Mouse (Mus musculus): Measurements from ENCODE around the gene Eef2.
A peak's percentile ranks its signal among the peaks of the same experiment; 100 is the strongest.
"Not testable (repeated sequence)": the region's sequence is repeated elsewhere in the genome, so short reads cannot be mapped to it uniquely, and the experiment has no call there.

Gene Eef2

GRCm38 (mm10) chr10:81201807-81202758 is 25.7 kb downstream of the Eef2 start, which contains the start of gene Nmrk2:
Gene Nmrk2 (minus strand): TSS chr10:81202051.
- no peak for DNase-seq (ENCODE audit: low spot score)

DNA sequence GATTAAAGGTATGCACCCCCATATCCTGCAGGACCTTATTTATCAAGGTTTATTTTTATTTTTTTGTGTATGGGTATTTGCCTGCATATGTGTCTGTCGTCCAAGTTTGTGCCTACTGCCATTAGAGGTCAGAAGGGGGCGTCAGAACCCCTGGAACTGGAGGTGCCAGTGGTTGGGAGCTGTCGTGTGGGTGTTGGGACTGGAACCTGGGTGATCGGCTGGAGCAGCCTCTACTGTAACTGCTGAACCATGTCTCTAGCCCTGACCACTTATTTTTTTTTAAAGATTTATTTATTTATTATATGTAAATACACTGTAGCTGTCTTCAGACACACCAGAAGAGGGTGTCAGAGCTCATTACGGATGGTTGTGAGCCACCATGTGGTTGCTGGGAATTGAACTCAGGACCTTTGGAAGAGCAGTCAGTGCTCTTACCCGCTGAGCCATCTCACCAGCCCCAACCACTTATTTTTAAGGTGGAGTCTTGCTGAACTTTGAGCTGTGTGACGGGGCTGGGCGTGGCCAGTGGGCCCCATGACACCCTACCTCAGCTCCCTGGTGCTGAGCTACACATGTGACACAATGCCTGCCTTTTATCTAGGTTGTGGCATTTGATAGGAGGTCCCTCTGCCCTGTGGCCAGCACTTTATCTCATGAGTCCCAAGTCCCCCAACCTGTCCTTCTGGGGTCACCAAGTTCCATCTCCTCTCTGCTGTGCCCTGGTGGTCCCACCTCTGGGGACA is 26.7 kb downstream of the Eef2 start:
- no peak for DNase-seq (ENCODE audit: low spot score)

DNA sequence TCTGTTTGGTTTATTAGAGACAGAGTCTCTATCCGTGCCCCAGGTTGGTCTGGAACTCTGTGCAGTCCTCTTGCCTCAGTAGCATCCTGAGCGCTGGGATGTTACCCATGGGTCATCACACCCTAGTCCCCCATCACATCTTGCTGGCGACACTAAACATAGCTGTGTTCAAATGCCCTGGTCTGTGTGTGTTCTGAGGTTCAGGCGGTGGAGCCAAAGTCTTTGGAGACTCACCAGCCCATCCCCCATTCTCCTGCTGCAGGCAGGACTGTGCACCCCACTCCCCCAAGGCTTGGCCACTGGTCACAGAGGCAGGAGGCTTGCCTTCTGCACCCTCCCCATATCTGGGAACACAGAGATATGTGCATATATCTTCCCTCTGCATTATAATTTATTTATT is 27.7 kb downstream of the Eef2 start:
- DNase-seq (ENCODE audit: low spot score), result no peak

- no peak for DNase-seq (ENCODE audit: low spot score)
Observed at GRCm38 (mm10) chr10:81210154-81210553, 33.7 kb downstream of the Eef2 start.

DNA sequence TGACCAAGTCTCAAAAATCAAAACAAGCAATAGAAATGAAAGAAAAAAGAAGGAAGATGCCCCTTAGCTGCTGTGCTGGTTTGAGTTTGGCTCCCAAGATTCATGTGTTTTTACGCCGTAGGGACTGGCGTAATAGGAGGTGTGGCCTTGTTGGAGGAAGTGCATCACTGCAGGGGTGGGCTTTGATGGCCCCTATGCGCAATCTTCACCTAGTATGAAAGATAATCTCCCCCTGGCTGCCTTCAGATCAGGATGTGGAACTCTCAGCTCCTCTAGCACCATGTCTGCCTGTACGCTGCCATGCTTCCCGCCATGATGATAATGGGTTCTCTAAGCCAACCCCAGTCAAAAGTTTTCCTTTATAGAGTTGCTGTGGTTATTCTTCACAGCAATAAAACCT is 39.8 kb downstream of the Eef2 start:
- no peak for DNase-seq (ENCODE audit: low spot score)

GRCm38 (mm10) chr10:81216810-81217209 is 40.4 kb downstream of the Eef2 start:
- no peak for DNase-seq (ENCODE audit: low spot score)

DNA sequence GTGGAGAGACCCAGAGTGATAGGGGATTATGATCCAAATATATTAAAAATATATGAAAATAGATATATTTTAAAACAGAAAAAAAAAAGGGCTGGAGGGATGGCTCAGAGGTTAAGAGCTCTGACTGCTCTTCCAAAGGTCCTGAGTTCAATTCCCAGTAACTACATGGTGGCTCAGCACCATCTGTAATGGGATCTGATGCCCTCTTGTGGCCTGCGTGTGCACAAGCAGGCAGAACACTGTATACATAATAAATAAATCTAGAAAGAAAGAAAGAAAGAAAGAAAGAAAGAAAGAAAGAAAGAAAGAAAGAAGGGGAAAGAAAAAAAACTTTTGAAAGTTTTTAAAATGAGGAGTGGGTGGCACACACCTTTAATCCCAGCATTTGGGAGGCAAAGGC is 40.8 kb downstream of the Eef2 start:
- DNase-seq (ENCODE audit: low spot score), result not testable (repeated sequence)

DNA sequence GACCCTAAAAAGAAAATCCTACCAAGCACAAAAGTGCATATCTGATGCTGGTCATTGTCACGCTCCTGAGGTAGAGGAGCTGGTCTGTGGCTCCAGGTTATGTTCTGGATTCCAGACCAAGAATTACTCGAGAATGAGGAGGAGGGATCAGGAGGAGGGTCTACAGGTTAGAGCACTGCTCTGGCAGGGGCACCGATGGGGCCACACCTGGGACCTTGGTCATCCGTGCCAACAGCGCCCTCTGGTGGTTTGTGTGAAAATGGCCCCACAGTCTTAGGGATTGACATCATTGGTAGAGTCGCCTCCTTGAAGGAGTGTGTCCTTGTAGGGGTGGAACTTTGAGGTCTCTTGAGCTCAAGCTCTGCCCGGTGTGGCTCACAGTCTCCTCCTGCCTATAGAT is 41.5 kb downstream of the Eef2 start:
- DNase-seq (ENCODE audit: low spot score), result peak; percentile 71

GRCm38 (mm10) chr10:81221402-81222015 is 45.1 kb downstream of the Eef2 start:
- DNase-seq (ENCODE audit: low spot score), result no peak

DNA sequence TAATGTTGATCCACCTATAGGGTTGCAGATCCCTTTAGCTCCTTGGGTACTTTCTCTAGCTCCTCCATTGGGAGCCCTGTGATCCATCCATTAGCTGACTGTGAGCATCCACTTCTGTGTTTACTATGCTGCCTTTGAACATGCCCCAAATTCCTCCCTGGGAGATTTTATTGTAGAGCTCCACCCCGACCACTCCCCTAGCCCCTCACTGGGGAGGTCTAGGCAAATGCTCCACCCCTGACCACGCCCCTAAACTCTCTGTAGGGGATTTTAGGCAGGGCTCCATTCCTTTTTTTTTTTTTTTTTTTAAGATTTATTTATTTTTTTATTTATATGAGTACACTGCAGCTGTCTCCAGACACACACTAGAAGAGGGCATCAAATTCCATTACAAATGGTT is 47.3 kb downstream of the Eef2 start:
- DNase-seq (ENCODE audit: low spot score), result not testable (repeated sequence)

GRCm38 (mm10) chr10:81229735-81230437 is 53.5 kb downstream of the Eef2 start:
- no peak for DNase-seq (ENCODE audit: low spot score)

- DNase-seq (ENCODE audit: low spot score), result no peak
Observed at GRCm38 (mm10) chr10:81230438-81231332, 54.3 kb downstream of the Eef2 start, which contains the start of gene Atcay. Gene Atcay (minus strand): TSS chr10:81230833.

- no peak for DNase-seq (ENCODE audit: low spot score)
Observed at GRCm38 (mm10) chr10:81231436-81231835, 55.0 kb downstream of the Eef2 start.

Measured in urinary bladder, postnatal 25 days (tissue).